Mouse (Mus musculus): ENCODE measurements around the gene Adk. TPM values are rescaled to one million over a fixed set of nuclear protein-coding genes. Genes with fewer than 3 reads are reported as not detected.

Gene Adk
- total RNA-seq, 2 experiments from 2014 or later: 38.6 to 52.8 TPM

GRCm38 (mm10) chr14:21313561-21314342 lies 261.4 kb downstream of the Adk start:
- no peak for ATAC-seq (replicated peaks; ENCODE audit: low FRiP score, poor library complexity, severe bottlenecking)

- ATAC-seq (replicated peaks; ENCODE audit: low FRiP score, poor library complexity, severe bottlenecking): no peak
Observed at GRCm38 (mm10) chr14:21314466-21314865, 262.1 kb downstream of the Adk start.

- no peak for ATAC-seq (replicated peaks; ENCODE audit: low FRiP score, poor library complexity, severe bottlenecking)
Observed at GRCm38 (mm10) chr14:21334826-21335225, 282.5 kb downstream of the Adk start.

GRCm38 (mm10) chr14:21335691-21336314 lies 283.4 kb downstream of the Adk start:
- ATAC-seq (replicated peaks; ENCODE audit: low FRiP score, poor library complexity, severe bottlenecking): no peak

- no peak for ATAC-seq (replicated peaks; ENCODE audit: low FRiP score, poor library complexity, severe bottlenecking)
Observed at GRCm38 (mm10) chr14:21337948-21338347, 285.6 kb downstream of the Adk start.

GRCm38 (mm10) chr14:21341195-21341594 lies 288.8 kb downstream of the Adk start:
- no peak for ATAC-seq (replicated peaks; ENCODE audit: low FRiP score, poor library complexity, severe bottlenecking)

- ATAC-seq (replicated peaks; ENCODE audit: low FRiP score, poor library complexity, severe bottlenecking): no peak
Observed at GRCm38 (mm10) chr14:21342984-21343383, 290.6 kb downstream of the Adk start.

- no peak for ATAC-seq (replicated peaks; ENCODE audit: low FRiP score, poor library complexity, severe bottlenecking)
Observed at GRCm38 (mm10) chr14:21344896-21345295, 292.5 kb downstream of the Adk start.

- no peak for ATAC-seq (replicated peaks; ENCODE audit: low FRiP score, poor library complexity, severe bottlenecking)
Observed at GRCm38 (mm10) chr14:21348611-21349260, 296.4 kb downstream of the Adk start.

GRCm38 (mm10) chr14:21351646-21352045 lies 299.3 kb downstream of the Adk start:
- no peak for ATAC-seq (replicated peaks; ENCODE audit: low FRiP score, poor library complexity, severe bottlenecking)

GRCm38 (mm10) chr14:21356286-21356685 lies 303.9 kb downstream of the Adk start:
- no peak for ATAC-seq (replicated peaks; ENCODE audit: low FRiP score, poor library complexity, severe bottlenecking)

GRCm38 (mm10) chr14:21359207-21359895 lies 307.0 kb downstream of the Adk start:
- ATAC-seq (replicated peaks; ENCODE audit: low FRiP score, poor library complexity, severe bottlenecking): no peak

GRCm38 (mm10) chr14:21359896-21360525 lies 307.6 kb downstream of the Adk start:
- no peak for ATAC-seq (replicated peaks; ENCODE audit: low FRiP score, poor library complexity, severe bottlenecking)

GRCm38 (mm10) chr14:21367095-21367494 lies 314.7 kb downstream of the Adk start:
- ATAC-seq (replicated peaks; ENCODE audit: low FRiP score, poor library complexity, severe bottlenecking): no peak

- ATAC-seq (replicated peaks; ENCODE audit: low FRiP score, poor library complexity, severe bottlenecking): no peak
Observed at GRCm38 (mm10) chr14:21368622-21369021, 316.2 kb downstream of the Adk start.

GRCm38 (mm10) chr14:21369127-21369526 lies 316.8 kb downstream of the Adk start:
- ATAC-seq (replicated peaks; ENCODE audit: low FRiP score, poor library complexity, severe bottlenecking): no peak

GRCm38 (mm10) chr14:21371946-21372345 lies 319.6 kb downstream of the Adk start:
- no peak for ATAC-seq (replicated peaks; ENCODE audit: low FRiP score, poor library complexity, severe bottlenecking)

GRCm38 (mm10) chr14:21372689-21373088 lies 320.3 kb downstream of the Adk start:
- no peak for ATAC-seq (replicated peaks; ENCODE audit: low FRiP score, poor library complexity, severe bottlenecking)

- ATAC-seq (replicated peaks; ENCODE audit: low FRiP score, poor library complexity, severe bottlenecking): no peak
Observed at GRCm38 (mm10) chr14:21383701-21384428, 331.5 kb downstream of the Adk start.
